Mouse (Mus musculus) fibroblast of lung, adult 2 months (primary cell): ENCODE data around the gene Pfn2.

ENCODE experiments used
- DNase-seq: peaks from one replicate; pipeline ENCODE4 v3.0.0-alpha.2; 2011; ENCODE audit warnings: low read depth

Gene Pfn2

DNA sequence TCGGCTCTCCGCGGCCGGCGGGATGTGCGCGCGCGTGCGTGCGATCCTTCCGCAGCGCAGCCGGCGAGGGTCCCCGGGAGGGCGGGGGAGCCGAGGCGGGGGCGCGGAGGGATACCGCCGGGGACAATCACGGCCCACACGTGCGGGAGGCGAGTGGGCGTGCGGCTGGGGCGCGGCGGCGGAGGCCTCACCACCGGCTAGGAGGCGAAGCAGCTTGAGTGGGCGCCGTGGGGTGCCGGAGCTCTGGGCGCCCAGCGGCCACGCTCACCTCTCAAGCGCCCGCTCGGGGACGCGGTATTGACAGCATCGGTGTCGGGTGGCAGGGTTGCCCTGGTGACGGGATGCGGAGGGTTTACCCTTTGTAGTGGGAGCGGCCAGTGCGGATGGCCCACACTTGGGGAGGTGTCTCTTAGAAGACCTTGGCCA lies at the start of gene Pfn2:
Gene Pfn2 (minus strand): TSS at position 320 of the 426 bp plus-strand sequence.
- no peak for DNase-seq

DNA sequence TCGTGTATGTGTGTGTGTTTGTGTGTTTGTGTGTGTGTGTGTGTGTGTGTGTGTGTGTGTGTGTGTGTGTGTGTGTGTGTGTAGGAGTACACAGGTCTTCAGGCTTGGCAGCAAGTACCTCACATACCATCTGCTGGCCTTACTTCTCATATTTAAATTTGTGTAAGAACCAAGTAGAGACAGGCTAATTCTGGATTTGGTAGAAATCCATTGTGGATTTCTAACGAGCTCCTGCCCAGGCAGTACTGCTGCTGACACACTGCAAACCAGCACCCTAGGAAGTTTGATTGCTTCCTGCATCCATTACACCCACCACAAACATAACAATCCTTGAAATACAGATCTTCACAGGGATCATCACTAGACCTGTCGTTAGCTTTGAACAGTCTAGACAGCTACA lies 35.1 kb upstream of the Pfn2 start:
- DNase-seq: no peak

DNA sequence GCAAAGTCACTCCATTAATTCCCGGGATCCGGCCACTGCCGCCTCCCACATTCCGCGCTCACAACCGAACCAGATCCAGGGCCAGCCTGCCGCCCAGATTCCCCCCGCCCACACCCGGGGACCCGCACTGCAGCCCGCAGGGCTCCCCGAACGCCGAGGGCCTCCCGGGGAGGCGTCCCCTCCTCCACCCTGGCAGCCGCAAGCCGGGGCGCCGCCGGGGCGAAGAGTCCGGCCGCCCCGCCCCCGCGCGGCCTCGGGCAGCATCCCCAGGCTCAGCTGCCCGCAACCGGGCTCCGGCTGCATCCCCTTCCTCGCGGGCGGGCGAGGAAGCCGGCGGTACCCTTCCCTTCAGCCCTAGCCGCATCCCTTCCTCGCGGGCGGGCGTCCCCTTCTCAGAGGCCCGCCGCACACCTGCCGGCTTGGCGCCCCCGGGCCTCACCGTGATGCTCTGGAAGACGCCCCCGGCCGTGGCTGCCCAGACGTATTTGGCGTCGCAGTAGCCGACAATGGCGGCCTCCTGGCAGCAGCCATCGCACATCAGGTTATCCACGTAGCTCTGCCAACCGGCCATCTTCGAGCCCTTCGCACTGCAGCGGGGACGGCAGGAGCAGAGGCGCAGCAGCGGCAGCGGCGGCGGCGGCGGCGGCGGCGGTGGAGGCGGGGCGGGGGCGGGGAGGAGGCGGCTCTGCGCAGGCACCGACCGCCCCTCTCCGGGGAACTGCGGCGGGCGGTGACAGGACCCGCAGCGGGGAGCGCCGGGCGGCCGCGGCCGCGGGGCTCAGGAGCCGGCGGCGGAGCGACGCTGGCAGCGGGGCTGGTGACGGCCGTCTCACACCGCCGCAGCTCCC lies 743 bp downstream of the Pfn2 start:
- DNase-seq: no peak

DNA sequence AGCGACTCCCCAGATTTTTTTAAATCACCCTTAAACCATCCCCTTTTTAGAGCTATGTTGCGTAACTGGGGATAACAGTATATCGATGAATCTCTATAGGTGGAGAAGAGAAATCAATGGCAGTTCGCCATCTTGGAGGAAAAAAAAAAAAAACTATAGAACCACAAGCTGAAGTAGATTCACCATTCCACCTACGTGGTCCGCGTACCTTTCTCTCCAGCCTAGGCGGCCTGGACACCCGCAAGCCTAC lies 1.3 kb downstream of the Pfn2 start:
- no peak for DNase-seq

DNA sequence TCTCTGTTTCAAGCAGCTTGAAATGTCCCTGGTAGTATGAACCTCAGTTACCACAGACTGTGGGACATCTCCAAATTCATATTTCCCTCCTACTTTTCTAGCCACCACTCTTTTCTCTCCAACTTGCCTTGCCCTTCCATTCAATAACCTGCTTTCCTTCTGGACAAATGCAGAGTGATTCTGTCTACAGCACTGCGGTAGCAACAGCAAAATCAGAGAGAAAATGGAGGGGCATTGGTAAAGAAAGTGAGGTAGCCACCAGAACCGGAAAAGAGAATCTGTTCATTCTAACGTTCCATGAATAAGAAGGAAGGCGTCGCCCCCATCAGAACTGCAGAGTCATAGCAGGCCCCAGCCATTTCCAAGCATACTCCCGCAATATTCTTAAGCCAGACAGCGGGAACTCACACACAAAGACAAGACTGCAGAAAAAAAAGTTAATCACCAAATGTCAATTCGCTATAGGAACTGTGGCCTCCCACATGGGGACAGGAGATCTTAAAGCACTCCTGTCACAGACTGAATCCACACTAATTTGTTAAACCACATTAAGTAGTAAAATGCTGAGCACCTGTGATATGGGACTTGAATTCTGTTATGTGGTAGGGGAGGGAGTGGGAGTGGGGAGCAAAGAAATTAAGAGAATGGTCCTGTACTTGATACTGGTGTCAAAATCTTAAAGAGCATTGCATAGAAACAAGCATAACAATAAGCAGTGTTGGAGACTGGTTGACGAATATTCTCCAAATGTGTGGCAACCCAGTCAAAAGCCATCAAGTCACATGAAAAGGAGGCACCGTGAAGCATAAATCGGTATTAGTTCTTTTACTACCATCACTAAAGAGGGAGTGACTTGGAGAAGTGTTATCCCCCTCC lies 1.9 kb downstream of the Pfn2 start:
- DNase-seq: no peak

DNA sequence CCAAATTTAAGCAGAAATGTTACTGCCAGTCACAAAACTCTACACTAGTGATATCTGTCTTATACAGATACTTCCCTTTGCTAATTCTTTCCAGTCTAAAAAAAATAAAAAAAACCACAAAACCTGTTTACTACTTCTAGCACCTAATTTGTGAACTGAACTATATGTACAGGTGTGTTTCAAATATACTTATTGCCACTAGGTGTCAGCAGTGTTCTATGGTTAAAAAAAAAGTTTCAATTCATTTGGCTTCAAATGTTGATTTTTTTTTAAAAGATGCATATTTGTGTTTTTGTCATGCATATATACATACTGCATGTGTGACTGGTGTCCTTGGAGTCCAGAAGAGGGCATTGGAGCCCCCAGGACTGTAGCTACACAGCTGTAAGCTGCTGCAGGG lies 4.1 kb downstream of the Pfn2 start:
- DNase-seq: no peak

DNA sequence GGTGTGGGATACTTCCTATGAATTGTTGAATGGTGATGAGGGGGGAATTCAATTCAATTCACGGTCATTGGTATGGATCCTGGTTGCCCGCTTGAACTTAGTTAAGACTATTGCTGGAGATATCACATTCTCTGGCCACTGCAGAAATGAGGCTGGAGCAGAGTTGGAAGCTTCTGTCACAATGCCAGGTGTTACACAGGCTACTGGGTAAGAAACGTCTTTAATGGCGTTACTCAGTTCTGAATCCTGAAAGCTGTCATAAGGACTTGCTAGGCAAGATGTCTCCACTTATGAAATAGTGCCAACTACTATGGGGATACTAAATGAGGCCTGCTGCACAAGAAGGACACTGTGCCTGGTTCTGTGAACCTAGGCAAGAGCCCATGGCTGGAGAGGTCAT lies 11.0 kb downstream of the Pfn2 start:
- no peak for DNase-seq

DNA sequence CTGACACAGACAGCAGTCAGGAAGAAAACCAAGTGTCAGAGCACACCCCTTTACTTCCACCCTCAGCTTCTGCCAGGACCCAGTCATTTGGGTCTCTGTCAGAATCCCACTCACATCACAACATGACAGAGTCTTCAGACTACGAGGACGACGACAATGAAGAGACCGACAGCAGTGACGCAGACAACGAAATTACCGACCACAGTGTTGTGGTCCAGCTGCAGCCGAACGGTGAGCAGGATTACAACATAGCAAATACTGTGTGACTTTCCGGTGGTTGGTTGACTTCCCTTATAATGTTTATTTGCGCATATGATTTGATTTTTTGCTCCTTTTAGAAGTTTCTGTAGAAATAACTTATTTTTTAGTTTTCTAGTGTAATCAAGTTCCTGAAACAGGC lies 14.3 kb downstream of the Pfn2 start:
- no peak for DNase-seq

DNA sequence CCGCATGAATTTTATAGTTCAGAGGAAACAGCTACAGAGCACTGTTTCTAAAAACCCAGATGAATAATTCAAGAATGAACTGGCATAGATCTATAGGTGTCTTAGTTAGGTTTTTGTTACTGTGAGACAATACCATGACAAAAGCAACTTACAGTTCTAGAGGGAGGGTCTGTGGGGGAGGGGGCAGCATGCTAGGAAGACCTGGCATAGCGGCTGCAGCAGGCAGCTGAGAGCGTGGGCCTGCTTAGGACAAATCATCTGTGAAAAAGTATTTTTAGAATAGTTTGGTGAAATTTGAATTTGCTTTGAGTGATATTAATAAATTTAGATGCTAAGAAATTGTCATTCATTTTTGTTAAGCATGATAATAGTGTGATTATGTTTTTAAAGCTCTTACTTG lies 22.0 kb downstream of the Pfn2 start:
- no peak for DNase-seq

DNA sequence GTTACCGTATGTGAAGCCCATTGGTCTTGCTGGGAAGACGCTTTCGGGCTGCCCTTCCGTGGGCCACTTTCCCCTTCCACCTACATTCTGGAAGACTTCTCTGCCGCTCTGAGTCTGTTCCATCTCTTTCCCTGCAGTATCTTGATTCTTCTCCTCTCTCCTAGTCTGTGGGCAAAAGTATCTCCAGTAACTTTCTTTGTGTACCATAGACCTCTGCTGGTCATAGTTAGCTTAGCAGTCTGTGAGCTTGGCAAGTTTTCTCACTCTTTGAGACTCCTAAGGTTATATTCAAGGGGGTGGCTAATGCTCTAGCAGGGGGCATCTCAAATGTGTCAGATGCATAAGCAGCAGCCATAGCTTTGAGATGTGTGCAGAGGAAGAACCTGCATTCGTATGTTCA lies 32.4 kb downstream of the Pfn2 start:
- no peak for DNase-seq

DNA sequence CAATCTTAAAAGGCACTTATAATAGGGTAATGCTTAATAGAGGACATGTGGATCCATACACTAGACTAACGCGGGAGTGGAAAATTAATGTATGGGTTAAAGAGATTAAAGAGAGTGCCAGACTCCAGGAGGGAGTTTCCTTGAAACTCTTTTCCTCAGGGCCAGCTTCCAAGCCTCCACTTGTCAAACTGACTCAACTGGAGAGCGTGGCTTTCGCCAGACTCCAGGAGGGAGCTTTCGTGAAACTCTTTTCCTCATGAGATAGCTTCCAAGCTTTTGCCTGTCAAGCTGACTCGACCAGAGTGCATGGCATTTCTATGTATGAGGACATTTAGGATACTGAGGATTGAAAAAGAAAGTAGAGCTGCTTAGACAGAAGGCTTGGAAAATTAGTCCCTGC lies 52.8 kb downstream of the Pfn2 start:
- peak; percentile 4 for DNase-seq
